Mouse (Mus musculus): ENCODE results near the gene Schip1.
"Not testable (repeated sequence)": the region's sequence is repeated elsewhere in the genome, so short reads cannot be mapped to it uniquely, and the experiment has no call there.

Gene Schip1

DNA sequence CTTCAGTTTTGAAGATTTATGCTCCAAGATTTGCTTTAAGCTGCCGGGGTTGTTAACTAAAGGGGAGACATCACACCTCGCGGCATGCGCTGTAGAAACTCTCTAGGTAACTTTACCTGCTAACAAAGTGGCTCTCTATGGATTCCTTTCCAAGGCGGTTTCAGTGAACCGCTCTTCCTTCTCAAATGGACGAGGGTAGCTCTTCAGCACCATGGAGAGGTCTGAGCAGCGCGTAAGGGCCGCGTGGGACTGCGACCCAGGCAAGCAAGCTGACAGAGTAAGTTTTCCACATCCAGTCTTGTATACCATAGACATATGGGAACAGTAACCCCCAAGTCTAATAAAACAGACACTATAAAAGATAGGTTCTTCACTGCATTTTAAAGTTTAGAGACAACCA is at the start of gene Schip1:
Gene Schip1 (plus strand): TSS at position 72 of the 400 bp plus-strand sequence.
- no peak for DNase-seq (ENCODE audit: low spot score in 2 of 2)

DNA sequence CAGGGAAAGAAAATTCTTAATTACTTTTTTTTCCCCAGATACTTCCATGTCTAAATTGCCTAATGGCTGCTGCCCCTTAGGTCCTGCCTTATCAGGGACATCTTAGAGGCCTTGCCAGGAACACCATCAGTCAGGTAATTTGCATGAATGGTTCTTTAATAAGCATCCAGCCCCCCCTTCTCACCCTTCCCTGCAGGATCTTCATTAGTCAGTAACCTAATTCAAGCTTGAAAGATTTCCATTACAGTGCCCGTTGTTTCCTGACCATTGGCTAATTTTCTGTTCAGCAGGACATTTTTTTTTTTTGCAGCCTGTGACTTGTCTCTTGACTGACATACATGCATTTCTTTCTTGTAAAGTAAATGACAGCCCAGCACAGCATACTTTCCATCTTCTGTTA is 48.8 kb upstream of the Schip1 start:
- no peak for DNase-seq (ENCODE audit: low spot score in 2 of 2)

DNA sequence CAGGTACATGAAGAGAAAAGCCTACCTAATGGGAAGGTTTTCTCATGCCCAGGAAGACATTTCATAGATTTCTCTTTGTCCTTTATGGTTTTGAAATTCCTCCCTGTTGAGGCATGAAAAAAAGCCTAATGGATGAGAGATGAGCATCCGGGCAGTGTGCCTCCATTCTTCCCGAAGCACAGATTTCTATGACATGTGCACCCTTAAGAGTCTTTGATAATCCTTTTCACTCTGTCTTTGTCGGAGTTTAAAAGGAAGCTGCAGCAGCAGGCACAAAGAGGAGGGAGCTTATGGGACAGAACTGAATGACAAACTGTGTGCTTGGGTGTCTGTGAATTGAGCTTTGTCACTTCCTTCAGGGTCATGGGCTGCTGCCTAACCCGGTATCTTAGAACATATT is 45.2 kb upstream of the Schip1 start:
- DNase-seq (ENCODE audit: low spot score in 2 of 2): no peak

DNA sequence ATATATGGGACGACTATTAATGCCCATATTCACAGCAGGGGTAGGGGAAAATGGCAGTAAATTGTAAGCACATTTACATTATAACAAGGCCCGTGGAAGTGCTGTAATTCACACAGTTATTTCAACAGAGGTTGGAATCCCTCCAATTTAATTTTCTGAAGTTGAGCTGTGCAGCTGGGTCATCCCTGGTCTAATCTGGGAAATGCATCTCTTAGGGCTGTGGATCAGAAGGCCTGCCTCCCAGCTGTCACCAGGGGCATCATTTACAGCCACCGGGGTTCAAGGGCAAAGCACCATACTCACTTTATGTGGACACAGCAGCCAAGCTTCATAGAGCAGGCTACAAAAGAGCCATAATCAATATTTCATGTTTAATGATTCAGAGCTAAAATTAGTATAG is 28.5 kb upstream of the Schip1 start:
- no peak for DNase-seq (ENCODE audit: low spot score in 2 of 2)

DNA sequence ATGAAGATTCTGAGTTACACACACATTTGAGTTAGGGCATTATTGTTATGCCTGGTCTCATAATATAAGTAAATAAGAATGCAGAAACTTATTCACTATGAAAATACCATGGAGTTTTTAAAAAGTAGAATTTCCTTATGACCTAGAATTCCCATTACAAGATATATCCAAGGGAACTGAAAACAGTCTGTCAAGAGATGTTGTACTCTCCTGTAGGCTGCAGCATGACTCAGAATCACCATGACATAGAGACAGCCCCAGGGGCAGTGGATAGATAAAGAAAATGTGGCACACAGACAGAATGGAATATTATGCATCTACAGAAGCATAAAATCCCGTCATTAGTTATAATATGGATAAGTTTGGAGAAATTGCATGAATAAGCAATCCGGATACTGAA is 21.7 kb upstream of the Schip1 start:
- DNase-seq (ENCODE audit: low spot score in 2 of 2): no peak

- DNase-seq (ENCODE audit: low spot score in 2 of 2): peak in 1 of 2 experiments; percentile 43
Measured at GRCm38 (mm10) chr3:68045475-68046416, 18.9 kb upstream of the Schip1 start.

GRCm38 (mm10) chr3:68053538-68053937 is 11.1 kb upstream of the Schip1 start:
- DNase-seq (ENCODE audit: low spot score in 2 of 2): no peak

DNA sequence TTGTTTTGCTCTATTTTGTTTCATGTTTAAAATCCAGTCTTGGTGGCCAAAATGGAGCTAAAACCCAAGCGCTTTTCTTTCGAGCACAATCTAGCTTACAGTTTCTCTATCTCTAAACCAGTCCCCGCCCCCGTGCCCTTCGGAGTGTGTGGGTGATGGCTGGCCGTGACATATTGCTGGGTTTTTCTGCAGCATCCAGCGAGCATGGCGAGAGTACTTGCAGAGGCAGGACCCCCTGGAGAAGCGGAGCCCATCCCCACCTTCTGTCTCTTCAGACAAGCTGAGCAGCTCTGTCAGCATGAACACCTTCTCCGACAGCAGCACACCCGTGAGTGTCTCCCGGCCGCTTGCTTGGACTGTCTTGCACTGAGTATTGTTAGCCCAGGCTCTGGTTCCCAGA is 9.5 kb upstream of the Schip1 start:
- no peak for DNase-seq (ENCODE audit: low spot score in 2 of 2)

- peak in 1 of 2 experiments; percentile 51 for DNase-seq (ENCODE audit: low spot score in 2 of 2)
Measured at GRCm38 (mm10) chr3:68056373-68057275, 8.0 kb upstream of the Schip1 start.

DNA sequence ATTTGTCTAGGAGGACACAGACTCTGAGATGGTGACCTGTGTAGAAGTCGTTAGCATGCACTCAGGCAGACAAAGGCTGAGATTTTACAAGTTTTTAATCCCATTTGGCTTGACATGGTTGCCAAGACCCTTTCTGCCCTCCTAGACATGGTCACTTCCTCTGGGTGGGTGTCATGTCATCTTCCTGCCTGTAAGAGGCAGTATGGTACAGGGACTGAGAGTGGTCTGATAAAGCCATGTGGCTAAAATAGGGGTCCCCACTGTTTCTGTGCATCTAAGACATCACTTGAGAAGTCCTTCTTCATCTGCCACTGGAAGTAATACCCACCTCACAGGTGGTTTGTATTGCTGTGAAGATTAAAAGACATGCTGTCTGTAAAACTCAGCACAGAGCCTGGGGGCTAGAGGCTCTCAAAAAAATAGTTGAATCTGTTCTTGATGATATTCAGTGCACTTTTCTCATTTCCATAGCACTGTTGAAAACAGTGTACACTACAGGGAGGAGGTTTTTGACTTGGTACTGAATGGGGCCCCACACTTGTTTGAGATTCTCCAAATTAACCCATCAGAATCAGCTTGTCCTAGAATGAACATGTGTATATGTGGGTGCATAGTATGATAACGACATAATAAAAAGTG is 5.3 kb upstream of the Schip1 start:
- no peak for DNase-seq (ENCODE audit: low spot score in 2 of 2)

GRCm38 (mm10) chr3:68071395-68072386 is 7.1 kb downstream of the Schip1 start:
- no peak for DNase-seq (ENCODE audit: low spot score in 2 of 2)

GRCm38 (mm10) chr3:68077406-68077805 is 12.8 kb downstream of the Schip1 start:
- DNase-seq (ENCODE audit: low spot score in 2 of 2): no peak

DNA sequence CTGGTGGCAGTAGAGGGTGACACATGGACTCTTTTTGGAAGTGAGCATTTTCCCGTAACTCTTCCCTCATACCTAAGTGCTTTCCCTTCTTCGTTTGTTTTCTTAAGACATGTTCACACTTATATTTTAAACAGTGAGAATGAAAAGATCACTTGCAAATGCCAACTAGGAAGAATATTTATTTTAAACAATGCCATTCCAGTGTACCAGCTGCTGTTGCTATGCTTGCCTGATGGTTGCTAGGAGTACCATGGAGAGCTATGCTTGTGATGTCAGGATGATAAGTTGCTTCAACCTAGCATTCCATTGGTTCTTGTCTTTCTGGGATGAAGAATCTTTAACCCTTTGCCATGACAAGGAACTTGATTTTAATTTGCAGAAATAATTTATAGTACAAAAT is 20.4 kb downstream of the Schip1 start:
- no peak for DNase-seq (ENCODE audit: low spot score in 2 of 2)

DNA sequence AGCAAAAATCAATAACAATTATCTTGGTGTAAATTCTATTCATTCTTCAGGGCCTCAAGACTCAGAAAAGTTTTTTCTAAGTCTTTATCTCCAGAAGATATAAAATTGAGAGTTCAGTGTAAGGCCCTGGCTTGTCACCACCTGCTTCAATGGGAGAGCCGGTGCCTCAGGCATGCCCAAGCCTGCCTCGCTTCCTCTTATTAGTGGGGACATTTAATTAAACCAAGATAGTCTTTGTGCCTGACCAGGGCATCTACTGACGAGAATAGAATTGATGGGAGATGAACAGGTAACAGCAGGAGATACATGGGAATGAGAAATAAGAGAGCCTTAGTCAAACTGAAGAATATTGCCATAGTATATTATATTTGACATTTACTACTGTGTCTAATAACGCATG is 27.5 kb downstream of the Schip1 start:
- DNase-seq (ENCODE audit: low spot score in 2 of 2): no peak

GRCm38 (mm10) chr3:68096724-68097431 is 32.3 kb downstream of the Schip1 start:
- DNase-seq (ENCODE audit: low spot score in 2 of 2): no peak

GRCm38 (mm10) chr3:68099561-68099960 is 35.0 kb downstream of the Schip1 start:
- not testable (repeated sequence) for DNase-seq (ENCODE audit: low spot score in 2 of 2)

- DNase-seq (ENCODE audit: low spot score in 2 of 2): no peak
Measured at GRCm38 (mm10) chr3:68101343-68101742, 36.7 kb downstream of the Schip1 start.

DNA sequence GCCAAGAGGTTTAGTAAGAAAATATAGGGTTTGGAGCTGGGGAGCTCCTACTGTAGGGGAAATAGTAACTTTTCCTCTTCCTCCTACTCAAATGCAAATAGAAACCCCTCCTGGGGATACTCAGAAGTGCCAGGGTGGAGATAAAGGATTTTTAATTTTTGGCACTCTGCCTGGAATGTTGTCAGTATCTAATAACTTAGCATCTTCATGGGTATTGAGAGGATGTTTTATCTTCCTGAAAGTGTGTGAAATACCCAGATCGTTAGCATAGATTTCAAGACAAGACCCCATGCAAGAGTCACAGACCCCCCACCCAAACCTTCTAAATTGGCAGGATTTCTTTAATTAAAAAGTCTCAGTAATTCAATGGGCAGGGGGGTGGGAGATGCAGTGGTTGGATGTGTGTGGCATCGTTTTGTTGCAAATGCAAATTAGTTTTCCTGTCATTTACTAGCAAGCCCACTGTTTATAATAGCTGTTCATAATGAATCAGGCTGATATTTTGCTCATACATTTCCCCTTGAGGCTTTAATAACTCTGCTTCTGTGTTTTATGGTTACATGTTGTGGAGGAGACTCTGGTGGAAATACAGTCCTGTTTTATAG is 40.6 kb downstream of the Schip1 start:
- DNase-seq (ENCODE audit: low spot score in 2 of 2): no peak

GRCm38 (mm10) chr3:68121338-68121737 is 56.7 kb downstream of the Schip1 start:
- DNase-seq (ENCODE audit: low spot score in 2 of 2): no peak

All from thymus, postnatal 10 days (tissue).